Mouse (Mus musculus): Measurements from ENCODE around the gene Crls1.

DNA sequence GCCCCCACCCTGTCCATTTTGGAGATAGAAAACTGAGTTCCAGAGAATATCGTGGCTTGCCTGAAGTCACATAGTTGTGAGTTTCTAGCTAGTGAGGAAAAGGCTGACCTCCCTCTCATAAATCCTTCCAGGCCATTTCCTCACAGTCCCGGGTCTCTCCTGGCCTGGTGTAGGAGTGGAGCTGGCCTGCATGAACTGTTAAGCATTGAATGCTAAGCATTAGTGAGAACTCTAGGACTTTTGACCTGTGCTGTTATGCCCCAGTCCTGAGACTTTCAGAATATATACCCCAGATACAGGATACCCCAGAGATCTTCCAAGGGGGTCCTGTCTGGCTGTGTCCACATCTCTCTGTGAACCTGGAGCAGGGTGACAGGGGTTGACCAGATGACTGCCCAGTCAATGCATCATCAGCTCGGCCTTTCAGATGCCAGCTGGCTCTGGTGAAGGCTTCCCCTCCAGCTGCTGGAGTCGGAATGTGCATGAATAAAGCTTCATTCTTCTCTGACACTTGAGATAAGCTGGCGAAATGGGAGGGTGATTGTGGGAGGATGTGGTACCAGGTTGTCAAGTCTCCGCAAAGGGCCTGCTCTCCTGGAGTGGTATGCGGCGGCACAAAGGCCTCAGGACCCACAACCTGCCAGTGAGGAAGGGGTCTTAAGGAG is 38.0 kb downstream of the Crls1 start:
- TF ChIP-seq POLR2AphosphoS2 (IDR thresholded peaks at IDR 0.05; ENCODE audit: insufficient read length, low read depth) (no peak), POLR2A (IDR thresholded peaks at IDR 0.05; ENCODE audit: insufficient read length, low read depth) (no peak), E2F4 (IDR thresholded peaks at IDR 0.05; ENCODE audit: insufficient read depth) (no peak)
